Mouse (Mus musculus): ENCODE results near the gene Chchd6.

DNA sequence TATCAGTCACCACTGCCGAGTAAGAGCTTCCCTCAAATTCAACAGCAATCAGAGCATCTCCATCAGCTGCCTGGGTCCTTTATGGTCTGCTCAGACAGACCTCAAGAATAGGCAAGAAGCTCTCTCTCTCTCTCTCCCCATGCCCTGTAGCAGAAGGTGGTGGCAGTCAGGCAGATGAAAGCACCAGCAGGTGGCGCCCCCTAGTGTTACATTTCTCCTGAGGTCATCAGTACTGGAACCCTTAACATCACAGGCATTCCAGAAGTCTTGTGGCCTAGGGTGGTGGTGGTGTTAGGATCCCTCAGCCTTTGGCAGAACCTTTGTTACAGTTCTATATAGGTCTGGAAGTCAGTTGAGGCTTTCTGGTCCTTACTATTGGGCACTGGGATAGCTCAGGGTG is 43.6 kb upstream of the Chchd6 start:
- TF ChIP-seq GATA1 (IDR thresholded peaks at IDR 0.05; ENCODE audit: borderline replicate concordance, low read length) (no peak), FLI1 (IDR thresholded peaks at IDR 0.05; ENCODE audit: low read length) (no peak)

Data from megakaryocyte, embryonic 14.5 days (primary cell).